Mouse (Mus musculus) adrenal gland, adult (tissue): ENCODE data around the gene Prss57.

Source experiments
- DNase-seq, 2 experiments: peaks; one replicate each; pipeline ENCODE4 v3.0.0; 2022 to 2023; ENCODE audit warnings: low spot score in 1 of 2; ENCODE audit not compliant: inconsistent age in 2 of 2

The Prss57 gene

DNA sequence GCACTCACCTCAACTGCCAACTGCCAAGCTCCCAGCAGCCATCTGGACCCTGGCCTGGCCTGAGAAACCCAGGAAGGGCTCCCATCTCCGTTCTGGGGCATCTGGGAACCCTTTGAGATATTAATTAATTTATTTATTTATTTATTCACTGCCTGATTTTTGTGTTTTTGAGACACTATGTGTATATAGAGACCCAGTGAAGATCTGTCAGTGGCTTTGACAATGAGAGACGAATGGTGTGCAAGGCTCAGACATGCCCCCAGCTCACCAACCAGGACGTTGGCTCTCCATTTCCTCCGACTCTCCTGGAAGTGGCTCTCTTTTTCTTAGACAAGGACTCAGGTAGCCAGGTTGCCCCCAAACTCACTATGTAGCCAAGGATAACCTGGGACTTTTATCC is at the start of gene Prss57:
Gene Prss57, minus strand, starts transcription at position 101 of the 400 bp plus-strand sequence.
- no peak for DNase-seq

DNA sequence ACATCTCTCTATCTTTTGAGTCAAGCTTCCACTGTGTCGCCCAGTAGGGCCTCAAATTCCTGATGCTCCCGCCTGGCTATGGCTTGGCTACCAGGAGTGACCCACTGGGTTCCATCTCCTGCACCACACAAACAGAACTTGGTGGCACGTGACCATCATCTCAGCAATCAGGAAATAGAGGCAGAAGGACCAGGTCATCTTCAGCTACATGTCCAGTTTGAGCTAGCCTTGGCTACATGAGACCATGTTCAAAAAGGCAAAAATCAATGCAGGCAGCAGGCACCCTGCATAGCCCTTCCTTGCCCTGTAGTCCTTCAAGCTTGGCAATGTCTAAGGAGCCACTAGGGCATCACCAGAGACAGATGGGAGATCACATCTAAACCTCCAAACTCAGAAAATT is 49.3 kb upstream of the Prss57 start:
- DNase-seq = peak in 1 of 2 experiments; percentile 45

GRCm38 (mm10) chr10:79838151-79838550 is 47.4 kb upstream of the Prss57 start:
- DNase-seq = no peak

GRCm38 (mm10) chr10:79836918-79837317 is 46.2 kb upstream of the Prss57 start:
- no peak for DNase-seq

DNA sequence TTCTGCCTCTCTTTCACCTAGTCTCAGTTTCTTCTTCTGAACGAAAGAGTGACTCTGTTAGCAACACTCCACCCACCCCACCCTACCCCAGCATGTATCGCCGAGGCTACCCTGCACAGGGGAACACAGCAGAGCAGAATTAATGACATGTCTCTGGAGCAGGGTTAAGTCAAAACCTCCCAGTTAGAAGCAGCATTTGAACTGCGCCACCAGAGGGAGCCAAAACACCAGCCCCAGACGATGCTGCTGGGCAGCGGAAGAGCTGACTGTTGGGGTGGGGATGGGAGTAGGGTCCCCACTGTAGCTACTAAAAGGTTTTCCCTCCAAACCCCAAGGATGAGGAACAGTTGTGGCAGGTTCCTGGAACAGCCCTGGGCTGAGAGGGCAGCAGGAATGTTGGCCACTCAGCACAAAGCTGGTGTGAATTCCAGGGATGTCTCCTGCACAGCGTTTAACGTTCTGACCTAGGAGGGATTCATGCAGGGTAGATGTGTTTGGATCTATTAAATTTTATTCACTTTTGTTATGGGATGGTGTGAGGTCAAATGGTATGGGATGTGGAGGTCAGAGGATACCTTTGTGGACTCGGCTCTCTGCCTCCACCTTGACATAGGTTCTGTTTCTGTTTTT is 44.1 kb upstream of the Prss57 start:
- peak; percentile 72 to 91 for DNase-seq

DNA sequence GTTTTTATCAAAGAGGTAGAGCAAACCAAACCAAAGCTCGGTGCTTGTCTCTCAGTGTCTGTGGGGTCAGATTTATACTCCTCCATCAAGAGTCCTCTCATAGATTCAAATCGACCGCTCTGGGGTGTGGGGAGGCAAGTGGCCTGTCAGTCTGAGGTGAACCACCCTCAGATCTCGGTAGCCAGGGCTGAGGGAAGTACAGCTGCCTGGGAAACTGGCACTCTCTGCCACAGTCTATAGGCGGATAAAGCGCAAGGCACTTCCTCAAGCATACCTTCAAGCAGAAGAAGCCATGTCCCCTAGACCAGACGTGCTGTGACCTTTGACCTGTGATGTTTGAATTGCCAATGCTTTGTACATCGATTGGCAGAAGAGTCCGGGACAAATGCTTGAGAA is 42.0 kb upstream of the Prss57 start:
- no peak for DNase-seq

GRCm38 (mm10) chr10:79832026-79832785 is 41.4 kb upstream of the Prss57 start:
- DNase-seq = no peak

GRCm38 (mm10) chr10:79831583-79831982 is 40.8 kb upstream of the Prss57 start:
- no peak for DNase-seq

- DNase-seq = peak in 1 of 2 experiments; percentile 72
These were observed 33.7 kb upstream of the Prss57 start for GRCm38 (mm10) chr10:79824413-79824812.

GRCm38 (mm10) chr10:79823011-79823410 is 32.2 kb upstream of the Prss57 start:
- DNase-seq = no peak

- peak in 1 of 2 experiments; percentile 54 for DNase-seq
These were observed 31.6 kb upstream of the Prss57 start for GRCm38 (mm10) chr10:79822372-79822771.

- no peak for DNase-seq
These were observed 31.0 kb upstream of the Prss57 start for GRCm38 (mm10) chr10:79821731-79822130.

DNA sequence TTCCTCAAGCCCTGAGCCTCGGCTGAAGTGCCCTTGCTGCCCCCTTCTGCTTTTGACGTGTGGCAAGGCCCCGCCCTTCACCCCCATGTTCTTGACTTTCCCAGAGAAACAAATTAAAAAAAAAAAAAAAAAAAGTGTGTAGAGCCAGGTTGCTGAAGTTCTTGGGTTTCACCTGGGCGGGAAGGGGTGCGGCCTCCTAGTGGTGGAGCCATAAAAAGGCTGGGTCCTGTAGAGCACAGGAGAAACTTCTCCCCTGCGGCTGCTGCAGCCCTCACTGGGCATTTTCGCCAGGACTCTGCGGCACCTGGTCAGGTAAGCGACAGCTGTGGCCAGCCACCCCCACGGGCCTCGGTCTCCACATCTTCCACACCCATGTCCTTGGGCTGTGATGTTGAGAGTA is 30.0 kb upstream of the Prss57 start, which contains the start of gene Misp:
Gene Misp, plus strand, starts transcription at position 208 of the 400 bp plus-strand sequence.
- no peak for DNase-seq

- DNase-seq = no peak
These were observed 29.5 kb upstream of the Prss57 start for GRCm38 (mm10) chr10:79820277-79820676.

- no peak for DNase-seq
These were observed 28.8 kb upstream of the Prss57 start for GRCm38 (mm10) chr10:79819606-79820005.

DNA sequence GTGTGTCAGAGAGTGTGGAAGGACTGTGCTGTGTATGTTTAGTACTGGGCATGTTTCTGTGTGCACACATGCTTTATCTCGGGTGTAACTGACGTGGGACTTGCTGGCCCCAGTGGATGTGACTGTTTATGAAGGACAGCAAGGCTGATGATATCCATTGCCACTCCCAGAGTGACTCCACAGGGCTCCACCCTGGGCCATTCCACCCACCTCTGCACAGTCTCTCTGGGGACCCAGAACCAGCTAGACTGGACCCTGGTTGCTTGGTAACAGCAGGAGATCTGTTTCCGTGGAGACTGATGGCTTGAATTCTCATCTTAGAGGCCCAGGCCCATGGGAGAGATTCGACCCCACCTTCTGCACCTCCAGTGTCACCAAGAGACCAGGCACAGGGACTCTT is 27.5 kb upstream of the Prss57 start:
- DNase-seq = no peak

DNA sequence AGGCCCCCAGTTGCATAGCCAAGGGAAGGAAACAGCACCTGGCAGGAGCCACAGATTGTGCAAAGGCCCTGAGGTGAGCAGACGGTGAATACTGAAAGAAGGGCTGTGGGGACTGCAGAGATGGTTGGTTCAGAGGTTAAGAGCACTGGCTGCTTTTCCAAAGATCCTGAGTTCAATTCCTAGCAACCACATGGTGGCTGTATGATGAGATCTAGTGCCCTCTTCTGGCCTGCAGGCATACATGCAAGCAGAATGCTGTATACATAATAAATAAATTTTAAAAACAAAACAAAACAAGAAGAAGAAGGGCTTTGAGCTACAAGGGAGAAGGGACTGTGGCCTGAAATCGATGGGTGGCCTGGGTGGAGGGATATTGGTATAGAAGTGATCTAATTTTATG is 26.4 kb upstream of the Prss57 start:
- no peak for DNase-seq

- no peak for DNase-seq
These were observed 25.1 kb upstream of the Prss57 start for GRCm38 (mm10) chr10:79815671-79816494.

DNA sequence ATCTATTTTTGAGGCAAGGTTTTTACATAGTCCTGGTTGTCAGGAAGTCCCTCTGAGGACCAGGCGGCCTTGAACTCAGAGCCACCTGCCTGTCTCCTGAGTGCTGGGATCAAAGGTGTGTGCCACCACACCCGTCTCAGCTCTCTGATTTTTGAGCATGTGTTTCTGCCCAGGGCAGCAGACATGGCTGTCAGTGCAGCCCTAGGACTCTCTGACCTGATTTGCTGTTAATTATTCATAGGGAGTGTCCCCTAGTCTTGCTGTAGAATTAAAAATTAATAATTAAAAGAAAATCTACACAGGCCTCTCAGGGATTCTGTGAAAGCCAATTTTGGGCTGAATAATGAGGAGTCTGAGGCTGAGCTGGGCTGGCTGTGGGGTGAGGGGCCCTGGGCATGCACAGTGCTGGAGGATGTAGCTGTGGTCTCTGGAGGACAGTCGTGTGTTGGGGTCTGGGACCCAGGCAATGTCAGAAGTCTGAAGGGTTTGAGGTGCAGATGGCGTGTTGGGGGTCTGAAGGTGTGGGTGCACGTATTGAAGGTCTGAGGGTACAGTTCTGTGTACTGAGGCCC is 23.6 kb upstream of the Prss57 start:
- no peak for DNase-seq

- DNase-seq = peak; percentile 85 to 96
These were observed 21.2 kb upstream of the Prss57 start for GRCm38 (mm10) chr10:79811736-79812637.
